Mouse (Mus musculus): Measurements from ENCODE around the gene Arrdc2. TPM values are rescaled to one million over a fixed set of nuclear protein-coding genes. Genes with fewer than 3 reads are reported as not detected.
A peak's percentile ranks its signal among the peaks of the same experiment; 100 is the strongest.

The Arrdc2 gene
- polyA plus RNA-seq, 1 experiment from 2014 or later = 5.7 TPM

DNA sequence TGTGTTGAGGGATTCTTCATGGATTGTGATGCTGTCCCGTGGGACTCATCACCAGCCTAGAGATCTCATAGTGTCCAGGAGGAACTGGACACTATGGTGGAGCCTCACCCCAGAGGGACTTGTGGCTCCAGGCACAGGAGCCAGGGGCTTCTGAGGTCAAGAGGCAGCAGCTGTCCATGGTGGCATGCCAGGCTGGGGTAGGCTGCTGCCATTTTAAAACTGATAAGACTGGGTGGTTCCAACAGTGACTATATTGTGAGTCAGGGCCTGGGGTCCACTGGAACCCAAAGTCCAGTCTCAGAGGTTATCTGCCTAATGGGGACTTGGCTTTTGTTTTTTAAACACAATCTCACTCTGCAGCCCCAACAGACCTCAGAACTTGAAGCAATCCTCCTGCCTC is 37.7 kb downstream of the Arrdc2 start:
- Histone ChIP-seq H3K4me3 (ENCODE audit: low read length) (no peak overlapping the region), H3K4me2 (replicated peaks; ENCODE audit: low read depth, low read length) (no peak overlapping the region), H3K27ac (ENCODE audit: low read depth, low read length) (no peak overlapping the region), H3K27me3 (ENCODE audit: control insufficient read depth, insufficient read depth, low read length) (peaks cover 57% of the 10 kb centered on the region), H3K36me3 (ENCODE audit: control insufficient read depth, insufficient read depth, low read length) (no peaks in the 10 kb centered on the region), H3K9ac (ENCODE audit: low read depth, low read length) (no peak overlapping the region), H3K4me1 (ENCODE audit: control insufficient read depth, insufficient read depth, low read length) (peaks cover 12% of the 10 kb centered on the region), H3K9me3 (ENCODE audit: control insufficient read depth, low read length) (no peaks in the 10 kb centered on the region)
- 82% methylated on average over 1 of the region's 1 CpGs for WGBS
- no peak for ATAC-seq (ENCODE audit: low FRiP score, low TSS enrichment)

DNA sequence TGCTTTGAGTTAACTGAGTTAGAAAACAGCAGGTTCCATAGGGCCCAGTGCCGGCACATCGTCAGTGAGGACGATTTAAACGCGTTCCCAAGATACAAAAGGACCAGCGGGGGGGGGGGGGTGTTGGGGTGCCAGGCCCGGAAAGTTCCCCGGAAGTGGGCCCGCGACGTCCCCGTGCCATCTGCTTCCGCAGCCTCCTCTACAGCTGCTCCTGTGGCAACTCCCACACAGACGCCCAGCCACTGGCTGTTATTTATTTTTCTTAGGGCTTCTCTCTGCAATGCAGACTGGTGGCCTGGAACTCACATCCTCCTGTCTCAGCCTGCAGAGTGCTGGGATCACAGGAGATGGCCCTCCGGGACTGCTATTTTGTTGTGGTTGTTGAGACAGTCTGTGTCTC is 38.4 kb downstream of the Arrdc2 start:
- WGBS = 15% methylated on average over 15 of the region's 15 CpGs
- H3K9me3 ChIP-seq (ENCODE audit: control insufficient read depth, low read length) = no peaks in the 10 kb centered on the region

DNA sequence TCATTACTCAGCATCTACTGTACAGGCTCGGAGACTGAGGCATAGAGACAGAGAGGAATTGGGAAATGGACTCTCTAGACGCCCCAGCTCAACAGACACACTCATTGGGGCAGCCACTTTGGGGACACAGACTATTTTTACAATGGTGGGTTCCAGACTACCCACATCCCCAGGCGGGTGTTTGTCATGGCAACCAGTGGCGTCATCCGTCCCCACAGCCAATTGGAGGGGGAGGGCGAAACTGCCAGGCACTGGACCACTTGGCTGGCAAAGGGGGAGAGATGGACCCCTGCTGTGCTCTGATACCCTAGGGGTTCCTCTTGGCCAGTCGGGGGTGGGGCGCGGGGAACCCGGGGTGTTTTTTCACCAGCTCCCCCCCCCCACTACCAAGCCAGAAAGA is 38.9 kb downstream of the Arrdc2 start:
- no peak for ATAC-seq (ENCODE audit: low FRiP score, low TSS enrichment)
- Histone ChIP-seq H3K36me3 (ENCODE audit: control insufficient read depth, insufficient read depth, low read length) (no peaks in the 10 kb centered on the region), H3K4me3 (ENCODE audit: low read length) (no peak overlapping the region), H3K9me3 (ENCODE audit: control insufficient read depth, low read length) (no peaks in the 10 kb centered on the region), H3K27me3 (ENCODE audit: control insufficient read depth, insufficient read depth, low read length) (peaks cover 52% of the 10 kb centered on the region), H3K9ac (ENCODE audit: low read depth, low read length) (no peak overlapping the region), H3K4me2 (replicated peaks; ENCODE audit: low read depth, low read length) (no peak overlapping the region), H3K27ac (ENCODE audit: low read depth, low read length) (no peak overlapping the region), H3K4me1 (ENCODE audit: control insufficient read depth, insufficient read depth, low read length) (peaks cover 12% of the 10 kb centered on the region)
- WGBS = 53% methylated on average over 10 of the region's 10 CpGs

More for the DNA sequence above, 38.4 kb downstream of the Arrdc2 start:
- H3K27ac ChIP-seq (ENCODE audit: low read depth, low read length) = no peak overlapping the region
- H3K36me3 ChIP-seq (ENCODE audit: control insufficient read depth, insufficient read depth, low read length) = no peaks in the 10 kb centered on the region
- no peak overlapping the region for H3K9ac ChIP-seq (ENCODE audit: low read depth, low read length)
- peaks cover 12% of the 10 kb centered on the region for H3K4me1 ChIP-seq (ENCODE audit: control insufficient read depth, insufficient read depth, low read length)
- peaks cover 56% of the 10 kb centered on the region for H3K27me3 ChIP-seq (ENCODE audit: control insufficient read depth, insufficient read depth, low read length)
- ATAC-seq (ENCODE audit: low FRiP score, low TSS enrichment) = no peak
- no peak overlapping the region for H3K4me2 ChIP-seq (replicated peaks; ENCODE audit: low read depth, low read length)
- no peak overlapping the region for H3K4me3 ChIP-seq (ENCODE audit: low read length)

DNA sequence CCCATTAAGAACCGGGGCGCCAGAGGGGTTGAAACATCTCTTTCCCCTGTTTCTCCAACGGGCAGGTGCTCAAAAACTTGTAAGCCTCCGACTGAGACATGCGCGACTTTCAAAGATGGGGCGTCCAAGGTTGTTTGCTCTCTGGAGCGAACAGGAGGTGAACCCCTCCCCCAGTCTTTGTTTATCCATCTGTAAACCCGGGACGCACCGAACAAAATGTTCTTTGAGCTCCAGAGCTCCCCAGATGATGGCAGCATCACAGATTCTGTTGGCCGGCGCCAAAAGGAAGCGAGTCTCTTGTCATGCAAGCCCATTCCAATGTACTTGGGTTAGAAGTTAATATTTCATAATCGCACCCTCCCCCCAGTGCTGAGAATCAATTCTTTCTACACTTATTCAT is 41.2 kb downstream of the Arrdc2 start:
- Histone ChIP-seq H3K4me3 (ENCODE audit: low read length) (peak overlapping the region; percentile 59; the same call in 1 of the 2 replicates), H3K4me2 (replicated peaks; ENCODE audit: low read depth, low read length) (peak overlapping the region; percentile 84), H3K27ac (ENCODE audit: low read depth, low read length) (no peak overlapping the region), H3K9ac (ENCODE audit: low read depth, low read length) (no peak overlapping the region), H3K9me3 (ENCODE audit: control insufficient read depth, low read length) (no peaks in the 10 kb centered on the region), H3K4me1 (ENCODE audit: control insufficient read depth, insufficient read depth, low read length) (no peaks in the 10 kb centered on the region), H3K36me3 (ENCODE audit: control insufficient read depth, insufficient read depth, low read length) (no peaks in the 10 kb centered on the region), H3K27me3 (ENCODE audit: control insufficient read depth, insufficient read depth, low read length) (peaks cover 43% of the 10 kb centered on the region)
- no peak for ATAC-seq (ENCODE audit: low FRiP score, low TSS enrichment)
- 17% methylated on average over 15 of the region's 15 CpGs for WGBS

DNA sequence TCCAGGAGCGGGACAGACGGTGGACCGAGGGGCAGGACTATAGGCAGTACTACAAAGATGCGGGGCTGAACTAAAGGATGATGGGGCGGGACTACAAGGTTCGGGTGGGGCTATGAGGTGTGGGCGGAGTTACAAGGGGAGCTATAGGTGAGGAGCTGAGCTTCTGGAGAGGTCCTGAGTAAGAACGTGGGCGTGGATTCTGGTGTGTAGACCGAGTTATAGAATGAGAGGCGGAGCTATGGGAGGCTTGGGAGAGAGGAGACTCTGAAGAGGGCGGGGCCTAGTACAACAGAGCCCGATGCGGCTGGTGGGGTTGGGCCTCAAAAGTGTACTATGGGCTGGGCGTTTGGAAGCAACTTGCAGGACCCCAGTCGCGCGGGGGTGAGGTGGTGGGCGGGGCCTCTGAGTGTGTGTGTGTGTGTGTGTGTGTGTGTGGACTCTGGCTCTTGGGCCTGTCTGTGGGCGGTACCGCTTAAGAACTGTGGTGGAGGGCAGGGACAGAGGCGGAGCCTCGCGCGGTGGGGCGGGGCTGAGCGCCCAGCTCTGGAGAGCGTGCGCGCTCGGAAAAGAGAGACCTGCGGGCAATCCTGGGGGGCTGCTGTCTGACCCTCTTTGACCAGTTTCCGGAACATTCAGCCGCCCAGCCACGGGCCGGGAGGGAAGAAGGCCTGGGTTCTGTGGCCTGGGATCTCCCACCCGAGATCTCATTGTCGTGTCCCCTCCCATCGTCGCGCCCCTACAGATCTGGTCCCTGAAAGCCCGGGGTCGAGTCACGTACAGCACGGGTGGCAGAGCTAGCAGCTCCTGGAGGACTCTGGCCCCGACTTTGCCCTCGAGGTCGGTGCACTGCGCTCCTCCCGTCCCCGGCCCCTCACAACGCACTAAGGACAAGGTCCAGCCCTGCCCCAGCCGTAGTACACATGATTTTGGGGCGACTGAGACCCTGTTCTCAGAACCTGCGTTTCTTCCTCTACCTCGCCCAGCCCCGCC is 42.1 kb downstream of the Arrdc2 start:
- H3K36me3 ChIP-seq (ENCODE audit: control insufficient read depth, insufficient read depth, low read length) = no peaks in the 10 kb centered on the region
- under 1% methylated on average over 56 of the region's 57 CpGs for WGBS
- peaks cover 38% of the 10 kb centered on the region for H3K27me3 ChIP-seq (ENCODE audit: control insufficient read depth, insufficient read depth, low read length)

DNA sequence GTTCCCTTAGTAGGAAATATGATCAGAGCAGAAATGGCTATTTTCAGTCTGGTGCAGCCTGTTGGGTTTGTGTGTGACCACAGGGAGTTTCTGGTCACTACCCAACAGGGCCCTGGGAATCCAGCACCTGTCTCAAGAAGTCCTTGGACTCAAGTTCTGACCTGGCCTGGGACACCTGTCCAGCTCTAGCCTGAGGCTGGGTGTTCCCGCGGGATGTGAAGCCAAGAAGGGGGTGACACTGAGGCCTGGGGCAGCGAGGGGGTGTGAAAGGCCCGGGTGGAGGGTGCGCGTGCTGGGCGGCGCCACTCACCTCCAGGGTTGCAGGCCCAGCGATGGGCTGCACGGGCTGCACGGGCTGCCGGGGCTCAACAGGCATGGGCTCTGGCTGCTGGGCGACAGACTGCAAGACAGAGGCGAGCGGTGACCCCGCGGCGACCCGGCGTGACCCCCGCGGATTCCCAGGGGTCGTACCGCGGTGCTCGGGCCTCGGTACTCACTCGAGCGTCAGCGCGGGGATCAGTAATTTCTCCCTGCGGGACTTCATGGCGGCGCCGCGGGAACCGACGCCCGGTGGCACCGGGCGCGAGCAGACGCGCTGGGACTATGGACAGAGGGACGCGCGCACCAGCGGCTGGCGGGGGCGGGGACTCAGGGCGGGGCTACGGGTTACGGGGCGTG is 43.0 kb downstream of the Arrdc2 start:
- H3K9me3 ChIP-seq (ENCODE audit: control insufficient read depth, low read length) = no peaks in the 10 kb centered on the region
- H3K9ac ChIP-seq (ENCODE audit: low read depth, low read length) = peak overlapping the region; percentile 60
- H3K36me3 ChIP-seq (ENCODE audit: control insufficient read depth, insufficient read depth, low read length) = no peaks in the 10 kb centered on the region
- ATAC-seq (ENCODE audit: low FRiP score, low TSS enrichment) = peak; percentile 2
- peak overlapping the region; percentile 59 for H3K4me3 ChIP-seq (ENCODE audit: low read length)
- peak overlapping the region; percentile 84 for H3K4me2 ChIP-seq (replicated peaks; ENCODE audit: low read depth, low read length)
- 2% methylated on average over 54 of the region's 54 CpGs for WGBS
- no peak overlapping the region for H3K27ac ChIP-seq (ENCODE audit: low read depth, low read length)
- peaks cover 3% of the 10 kb centered on the region for H3K4me1 ChIP-seq (ENCODE audit: control insufficient read depth, insufficient read depth, low read length)
- peaks cover 38% of the 10 kb centered on the region for H3K27me3 ChIP-seq (ENCODE audit: control insufficient read depth, insufficient read depth, low read length)

More for the DNA sequence above, 42.1 kb downstream of the Arrdc2 start:
- no peak overlapping the region; the same call in 1 of the 2 replicates for H3K27ac ChIP-seq (ENCODE audit: low read depth, low read length)
- H3K4me3 ChIP-seq (ENCODE audit: low read length) = peak overlapping the region; percentile 59
- peak overlapping the region; percentile 84 for H3K4me2 ChIP-seq (replicated peaks; ENCODE audit: low read depth, low read length)
- H3K4me1 ChIP-seq (ENCODE audit: control insufficient read depth, insufficient read depth, low read length) = no peaks in the 10 kb centered on the region
- H3K9me3 ChIP-seq (ENCODE audit: control insufficient read depth, low read length) = no peaks in the 10 kb centered on the region
- ATAC-seq (ENCODE audit: low FRiP score, low TSS enrichment) = peak; percentile 84
- H3K9ac ChIP-seq (ENCODE audit: low read depth, low read length) = peak overlapping the region; percentile 60

DNA sequence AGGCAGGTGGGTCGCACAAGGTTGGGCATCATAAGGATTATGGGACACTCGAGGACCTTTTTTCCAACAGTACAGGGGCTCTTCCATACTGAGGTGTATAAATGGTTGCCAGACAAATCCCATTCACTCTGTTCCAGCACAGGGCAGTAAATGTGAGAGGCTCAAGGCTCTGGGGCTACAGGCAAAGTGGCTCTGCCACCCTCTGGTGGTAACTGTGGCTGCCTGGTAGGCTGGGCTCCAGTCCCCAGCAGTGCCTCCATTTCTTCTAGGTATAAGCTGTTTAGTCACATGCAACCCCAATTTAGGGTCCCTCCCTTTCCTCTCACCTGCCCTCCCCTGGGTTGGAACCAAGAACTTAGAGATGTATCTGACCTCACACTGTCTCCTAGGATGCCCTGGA is 44.1 kb downstream of the Arrdc2 start:
- Histone ChIP-seq H3K4me2 (replicated peaks; ENCODE audit: low read depth, low read length) (no peak overlapping the region), H3K4me3 (ENCODE audit: low read length) (no peak overlapping the region), H3K27ac (ENCODE audit: low read depth, low read length) (no peak overlapping the region), H3K4me1 (ENCODE audit: control insufficient read depth, insufficient read depth, low read length) (peaks cover 15% of the 10 kb centered on the region), H3K9me3 (ENCODE audit: control insufficient read depth, low read length) (no peaks in the 10 kb centered on the region), H3K9ac (ENCODE audit: low read depth, low read length) (no peak overlapping the region), H3K36me3 (ENCODE audit: control insufficient read depth, insufficient read depth, low read length) (no peaks in the 10 kb centered on the region), H3K27me3 (ENCODE audit: control insufficient read depth, insufficient read depth, low read length) (peaks cover 35% of the 10 kb centered on the region)
- WGBS = 82% methylated on average over 2 of the region's 2 CpGs
- ATAC-seq (ENCODE audit: low FRiP score, low TSS enrichment) = no peak

DNA sequence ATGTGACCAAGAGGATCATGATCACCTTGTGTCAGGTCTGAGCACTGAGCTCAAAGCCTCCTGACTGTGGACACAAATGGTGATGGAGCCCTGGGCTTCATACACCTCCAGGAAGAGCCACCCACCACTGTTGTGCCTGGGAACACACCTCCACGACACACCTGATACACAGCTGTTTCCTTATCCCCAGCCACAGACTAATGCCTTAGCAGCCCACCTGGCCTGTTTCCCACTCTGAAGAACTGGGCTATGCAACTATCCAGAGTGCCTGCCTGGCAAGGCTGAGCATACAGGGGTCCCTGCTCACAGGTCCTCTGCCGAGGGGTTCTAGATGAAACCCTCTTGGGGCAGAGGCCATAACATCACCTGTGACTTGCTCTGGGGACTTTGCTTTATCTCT is 45.3 kb downstream of the Arrdc2 start:
- WGBS = 73% methylated on average over 2 of the region's 2 CpGs
- ATAC-seq (ENCODE audit: low FRiP score, low TSS enrichment) = no peak
- Histone ChIP-seq H3K9ac (ENCODE audit: low read depth, low read length) (no peak overlapping the region), H3K27me3 (ENCODE audit: control insufficient read depth, insufficient read depth, low read length) (peaks cover 23% of the 10 kb centered on the region), H3K4me1 (ENCODE audit: control insufficient read depth, insufficient read depth, low read length) (peaks cover 17% of the 10 kb centered on the region), H3K4me2 (replicated peaks; ENCODE audit: low read depth, low read length) (no peak overlapping the region), H3K36me3 (ENCODE audit: control insufficient read depth, insufficient read depth, low read length) (no peaks in the 10 kb centered on the region), H3K27ac (ENCODE audit: low read depth, low read length) (no peak overlapping the region), H3K9me3 (ENCODE audit: control insufficient read depth, low read length) (no peaks in the 10 kb centered on the region), H3K4me3 (ENCODE audit: low read length) (no peak overlapping the region)

DNA sequence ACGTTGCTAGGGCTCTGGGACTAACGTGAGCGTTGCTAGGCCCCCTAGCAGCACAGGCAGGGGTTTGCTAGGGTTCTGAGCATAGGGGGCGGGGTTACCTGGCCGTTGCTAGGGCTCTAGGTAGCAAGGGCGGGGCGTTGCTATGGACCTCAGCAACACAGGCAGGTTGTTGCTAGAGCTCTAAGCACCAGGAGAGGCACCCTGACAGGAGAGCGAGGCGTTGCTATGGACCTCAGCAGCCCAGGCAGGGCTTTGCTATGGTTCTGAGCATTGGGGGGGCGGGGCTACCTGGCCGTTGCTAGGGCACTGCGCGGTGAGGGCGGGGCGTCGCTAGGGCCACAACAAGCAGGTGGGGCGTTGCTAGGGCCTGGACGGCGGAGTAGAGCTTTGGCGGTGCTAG is 46.8 kb downstream of the Arrdc2 start:
- H3K4me2 ChIP-seq (replicated peaks; ENCODE audit: low read depth, low read length) = peak overlapping the region; percentile 84
- peaks cover 7% of the 10 kb centered on the region; the same call in 1 of the 2 replicates for H3K36me3 ChIP-seq (ENCODE audit: control insufficient read depth, insufficient read depth, low read length)
- peaks cover 8% of the 10 kb centered on the region for H3K27me3 ChIP-seq (ENCODE audit: control insufficient read depth, insufficient read depth, low read length)
- under 1% methylated on average over 20 of the region's 20 CpGs for WGBS
- H3K4me1 ChIP-seq (ENCODE audit: control insufficient read depth, insufficient read depth, low read length) = peaks cover 29% of the 10 kb centered on the region
- H3K9me3 ChIP-seq (ENCODE audit: control insufficient read depth, low read length) = no peaks in the 10 kb centered on the region
- peak overlapping the region; percentile 81 for H3K27ac ChIP-seq (ENCODE audit: low read depth, low read length)
- peak; percentile 43 for ATAC-seq (ENCODE audit: low FRiP score, low TSS enrichment)
- peak overlapping the region; percentile 71 for H3K4me3 ChIP-seq (ENCODE audit: low read length)
- peak overlapping the region; percentile 84 for H3K9ac ChIP-seq (ENCODE audit: low read depth, low read length)
